Mouse (Mus musculus): Measurements from ENCODE around the gene Dysf. TPM values are rescaled to one million over a fixed set of nuclear protein-coding genes. Genes with fewer than 3 reads are reported as not detected.

The Dysf gene
- total and polyA plus RNA-seq, 3 experiments = not detected

GRCm38 (mm10) chr6:84102002-84102401 lies 93.6 kb downstream of the Dysf start:
- Histone ChIP-seq H3K9ac (ENCODE audit: control insufficient read depth, low read depth, low read length, poor library complexity, severe bottlenecking) (no peak overlapping the region), H3K9me3 (replicated peaks; ENCODE audit: insufficient read depth, low read length) (no peaks in the 10 kb centered on the region), H3K4me1 (ENCODE audit: control insufficient read depth in 1 of 2, insufficient read depth in 2 of 2, low read length in 2 of 2) (no peaks in the 10 kb centered on the region), H3K4me3 (ENCODE audit: control insufficient read depth in 1 of 2, insufficient read depth in 1 of 2, low read depth in 2 of 2, low read length in 2 of 2) (no peak overlapping the region), H3K79me2 (ENCODE audit: control insufficient read depth, insufficient read depth, low read length, poor library complexity) (no peaks in the 10 kb centered on the region), H3K36me3 (ENCODE audit: control insufficient read depth in 1 of 2, insufficient read depth in 2 of 2, low read length in 2 of 2) (no peaks in the 10 kb centered on the region), H3K27me3 (ENCODE audit: control insufficient read depth in 1 of 2, insufficient read depth in 2 of 2, low read length in 2 of 2) (peaks cover 0 to 2% of the 10 kb centered on the region in 2 experiments; a peak in 1 of 4 replicates), H3K27ac (ENCODE audit: control insufficient read depth, low read depth, low read length) (no peak overlapping the region)
- no peak for DNase-seq (ENCODE audit: low read depth, low spot score)
- TF ChIP-seq NRF1 (IDR thresholded peaks at IDR 0.05; ENCODE audit: insufficient read depth, low read depth, low read length, poor library complexity, severe bottlenecking) (no peak), E2F4 (IDR thresholded peaks at IDR 0.05; ENCODE audit: borderline replicate concordance, low read depth, low read length) (no peak), ETS1 (IDR thresholded peaks at IDR 0.05; ENCODE audit: low read depth, low read length) (no peak), USF2 (IDR thresholded peaks at IDR 0.05; ENCODE audit: borderline replicate concordance in 1 of 2, insufficient read depth in 1 of 2, low read depth in 1 of 2, low read length in 2 of 2) (no peak), JUND (IDR thresholded peaks at IDR 0.05; ENCODE audit: low read depth, low read length) (no peak), RAD21 (IDR thresholded peaks at IDR 0.05; ENCODE audit: low read depth, low read length) (no peak), ZC3H11A (IDR thresholded peaks at IDR 0.05; ENCODE audit: low read depth, low read length) (no peak), TBP (IDR thresholded peaks at IDR 0.05; ENCODE audit: low read depth, low read length) (no peak), HCFC1 (IDR thresholded peaks at IDR 0.05; ENCODE audit: low read depth, low read length) (no peak), MEF2A (IDR thresholded peaks at IDR 0.05; ENCODE audit: extremely low read depth, insufficient replicate concordance, low read depth, low read length, poor library complexity, severe bottlenecking) (no peak), USF1 (IDR thresholded peaks at IDR 0.05; ENCODE audit: low read depth, low read length) (no peak)

- Histone ChIP-seq H3K4me3 (ENCODE audit: control insufficient read depth in 1 of 2, insufficient read depth in 1 of 2, low read depth in 2 of 2, low read length in 2 of 2) (no peak overlapping the region), H3K9ac (ENCODE audit: control insufficient read depth, low read depth, low read length, poor library complexity, severe bottlenecking) (no peak overlapping the region), H3K79me2 (ENCODE audit: control insufficient read depth, insufficient read depth, low read length, poor library complexity) (no peaks in the 10 kb centered on the region), H3K36me3 (ENCODE audit: control insufficient read depth in 1 of 2, insufficient read depth in 2 of 2, low read length in 2 of 2) (no peaks in the 10 kb centered on the region), H3K4me1 (ENCODE audit: control insufficient read depth in 1 of 2, insufficient read depth in 2 of 2, low read length in 2 of 2) (no peaks in the 10 kb centered on the region), H3K27me3 (ENCODE audit: control insufficient read depth in 1 of 2, insufficient read depth in 2 of 2, low read length in 2 of 2) (peaks cover 0 to 2% of the 10 kb centered on the region in 2 experiments; a peak in 1 of 4 replicates), H3K27ac (ENCODE audit: control insufficient read depth, low read depth, low read length) (no peak overlapping the region), H3K9me3 (replicated peaks; ENCODE audit: insufficient read depth, low read length) (no peaks in the 10 kb centered on the region)
- TF ChIP-seq TAL1 (IDR thresholded peaks at IDR 0.05; ENCODE audit: low read length) = no peak
- no peak for TF ChIP-seq RCOR1 (IDR thresholded peaks at IDR 0.05; ENCODE audit: low read depth, low read length)
- TF ChIP-seq CHD1 (IDR thresholded peaks at IDR 0.05; ENCODE audit: low read depth, low read length) = no peak
- no peak for TF ChIP-seq BHLHE40 (IDR thresholded peaks at IDR 0.05; ENCODE audit: borderline replicate concordance, low read depth, low read length)
- TF ChIP-seq UBTF (IDR thresholded peaks at IDR 0.05; ENCODE audit: borderline replicate concordance, insufficient read depth, low read depth, low read length) = no peak
- no peak for TF ChIP-seq NRF1 (IDR thresholded peaks at IDR 0.05; ENCODE audit: insufficient read depth, low read depth, low read length, poor library complexity, severe bottlenecking)
- TF ChIP-seq MXI1 (IDR thresholded peaks at IDR 0.05; ENCODE audit: low read depth, low read length) = no peak
- no peak for TF ChIP-seq SMC3 (IDR thresholded peaks at IDR 0.05; ENCODE audit: low read depth, low read length)
- no peak for TF ChIP-seq CHD2 (IDR thresholded peaks at IDR 0.05; ENCODE audit: low read length)
- no peak for TF ChIP-seq RAD21 (IDR thresholded peaks at IDR 0.05; ENCODE audit: low read depth, low read length)
- no peak for TF ChIP-seq TBP (IDR thresholded peaks at IDR 0.05; ENCODE audit: low read depth, low read length)
- TF ChIP-seq MAFK (IDR thresholded peaks at IDR 0.05; ENCODE audit: borderline replicate concordance, low read depth, low read length) = no peak
- DNase-seq (ENCODE audit: low read depth, low spot score) = no peak
Observed at GRCm38 (mm10) chr6:84105148-84106022, 97.0 kb downstream of the Dysf start.
